Mouse (Mus musculus) left cerebral cortex, adult 2 months (tissue): ENCODE results near the gene Gpr62. TPM values are rescaled to one million over a fixed set of nuclear protein-coding genes. Genes with fewer than 3 reads are reported as not detected.

Experiments used
- DNase-seq, 2 experiments: peaks; one replicate each; pipeline ENCODE4 v3.0.0; 2021 to 2022; ENCODE audit warnings: low spot score in 2 of 2, mixed read lengths in 1 of 2; ENCODE audit errors: extremely low spot score in 1 of 2
- H3K27ac ChIP-seq: fragments of 200-600 bp; 2 replicates; pipeline ENCODE4 v1.8.1; 2022
- H3K4me3 ChIP-seq: fragments of 200-600 bp; 2 replicates; pipeline ENCODE4 v1.8.1; 2022
- CTCF ChIP-seq: fragments of 200-600 bp; IDR thresholded peaks from 2 replicates; pipeline ENCODE4 v1.8.1; 2022; ENCODE audit warnings: antibody characterized with exemption, mild to moderate bottlenecking, moderate library complexity
- intact Hi-C: fragments of 180-260 bp; cut with DNase I; formaldehyde crosslinking; loops from one replicate; pipeline ENCODE4 v1.15.1; 2025
- total RNA-seq, 2 experiments: library from RNA; stranded (reverse); gene quantifications; 2 replicates each; pipeline ENCODE4 v1.2.3; 2021

Gpr62 gene
- total RNA-seq, 2 experiments from 2014 or later = 7.4 to 7.6 TPM

- TF ChIP-seq CTCF = no peak
- intact Hi-C loops = no loop called here
- Histone ChIP-seq H3K4me3 (no peak overlapping the region), H3K27ac (no peak overlapping the region)
- no peak for DNase-seq
These were observed 16.9 kb upstream of the Gpr62 start for GRCm38 (mm10) chr9:106482578-106483115.

GRCm38 (mm10) chr9:106481676-106482075 lies 15.9 kb upstream of the Gpr62 start:
- intact Hi-C loops = no loop called here
- no peak overlapping the region for H3K4me3 ChIP-seq
- no peak for TF ChIP-seq CTCF
- no peak overlapping the region for H3K27ac ChIP-seq
- peak in 1 of 2 experiments; percentile 7 for DNase-seq

GRCm38 (mm10) chr9:106481075-106481474 lies 15.3 kb upstream of the Gpr62 start:
- intact Hi-C loops = no loop called here
- peak in 1 of 2 experiments; percentile 6 for DNase-seq
- no peak overlapping the region for H3K27ac ChIP-seq
- no peak for TF ChIP-seq CTCF
- no peak overlapping the region for H3K4me3 ChIP-seq

GRCm38 (mm10) chr9:106480541-106480940 lies 14.8 kb upstream of the Gpr62 start:
- Histone ChIP-seq H3K27ac (no peak overlapping the region), H3K4me3 (no peak overlapping the region)
- DNase-seq = peak; percentile 5 to 7
- TF ChIP-seq CTCF = no peak
- intact Hi-C loops = no loop called here

- H3K4me3 ChIP-seq = peak overlapping the region; percentile 74
- peak; percentile 5 for DNase-seq
- no peak for TF ChIP-seq CTCF
- H3K27ac ChIP-seq = no peak overlapping the region
- intact Hi-C loops = no loop called here
These were observed 12.4 kb upstream of the Gpr62 start for GRCm38 (mm10) chr9:106478101-106478500.

- Histone ChIP-seq H3K27ac (peak overlapping the region; percentile 21; the same call in 1 of the 2 replicates), H3K4me3 (peak overlapping the region; percentile 74)
- no peak for TF ChIP-seq CTCF
- intact Hi-C loops = loop anchor here (2.0 kb wide), 2 partner anchors 49 to 189 kb away; partner anchors contain the start of gene Rpl29
- DNase-seq = peak; percentile 6 to 8
These were observed 11.9 kb upstream of the Gpr62 start for GRCm38 (mm10) chr9:106477649-106478048.

GRCm38 (mm10) chr9:106476924-106477484 lies 11.3 kb upstream of the Gpr62 start, which contains the start of gene Parp3:
Gene Parp3, minus strand, starts transcription at chr9:106476949.
- TF ChIP-seq CTCF = peak; percentile 99
- Histone ChIP-seq H3K27ac (peak within 1 kb of the TSS; percentile 84), H3K4me3 (peak within 1 kb of the TSS; percentile 74)
- intact Hi-C loops = loop anchor here (1.0 to 2.0 kb wide), 3 partner anchors 29 to 188 kb away; partner anchors contain the start of gene Rpl29
- DNase-seq = peak; percentile 99

- H3K4me3 ChIP-seq = peak overlapping the region; percentile 28; the same call in 1 of the 2 replicates
- peak; percentile 29 to 31 for DNase-seq
- intact Hi-C loops = loop anchor here (1.0 to 2.0 kb wide), 3 partner anchors 28 to 187 kb away; partner anchors contain the start of gene Rpl29
- no peak for TF ChIP-seq CTCF
- peak overlapping the region; percentile 84 for H3K27ac ChIP-seq
These were observed 10.5 kb upstream of the Gpr62 start for GRCm38 (mm10) chr9:106476002-106476923.

GRCm38 (mm10) chr9:106475663-106476001 lies 9.9 kb upstream of the Gpr62 start, which contains the start of gene Rrp9:
Gene Rrp9, plus strand, starts transcription at chr9:106475963.
- intact Hi-C loops = loop anchor here (1.0 to 2.0 kb wide), 3 partner anchors 27 to 187 kb away; partner anchors contain the start of gene Rpl29
- peak within 1 kb of the TSS; percentile 28; the same call in 1 of the 2 replicates for H3K4me3 ChIP-seq
- peak; percentile 10 to 16 for DNase-seq

GRCm38 (mm10) chr9:106475046-106475445 lies 9.3 kb upstream of the Gpr62 start:
- no peak overlapping the region for H3K4me3 ChIP-seq
- no peak overlapping the region for H3K27ac ChIP-seq
- intact Hi-C loops = no loop called here
- TF ChIP-seq CTCF = no peak
- DNase-seq = peak; percentile 7 to 8

More at GRCm38 (mm10) chr9:106475663-106476001, 9.9 kb upstream of the Gpr62 start, which contains the start of gene Rrp9:
- no peak for TF ChIP-seq CTCF
- H3K27ac ChIP-seq = peak within 1 kb of the TSS; percentile 84

- DNase-seq = peak; percentile 49 to 61
- intact Hi-C loops = loop anchor here (5.0 kb wide), 1 partner anchor 107 kb away; the partner anchor contains the start of gene Dusp7
- Histone ChIP-seq H3K27ac (no peak overlapping the region), H3K4me3 (no peak overlapping the region)
- peak; percentile 67 for TF ChIP-seq CTCF
These were observed 8.7 kb upstream of the Gpr62 start for GRCm38 (mm10) chr9:106474456-106474855.
